Mouse (Mus musculus): ENCODE data around the gene Olfr819.
"Not testable (repeated sequence)": the region's sequence is repeated elsewhere in the genome, so short reads cannot be mapped to it uniquely, and the experiment has no call there.

Olfr819 gene

GRCm38 (mm10) chr10:129967166-129967565 lies at the start of gene Olfr819:
Gene Olfr819, minus strand, starts transcription at chr10:129967266.
- DNase-seq (ENCODE audit: low read depth) = not testable (repeated sequence)

- no peak for DNase-seq (ENCODE audit: low read depth)
These were observed 45.3 kb upstream of the Olfr819 start, which contains the start of gene Olfr820 for GRCm38 (mm10) chr10:130012321-130012720. Gene Olfr820, plus strand, starts transcription at chr10:130012621.

GRCm38 (mm10) chr10:130005366-130005765 lies 38.3 kb upstream of the Olfr819 start:
- DNase-seq (ENCODE audit: low read depth) = not testable (repeated sequence)

- not testable (repeated sequence) for DNase-seq (ENCODE audit: low read depth)
These were observed 37.0 kb upstream of the Olfr819 start for GRCm38 (mm10) chr10:130004104-130004503.

GRCm38 (mm10) chr10:129984962-129985361 lies 17.9 kb upstream of the Olfr819 start, which contains the start of gene Gm10310:
Gene Gm10310, minus strand, starts transcription at chr10:129985062.
- not testable (repeated sequence) for DNase-seq (ENCODE audit: low read depth)

- not testable (repeated sequence) for DNase-seq (ENCODE audit: low read depth)
These were observed 14.8 kb upstream of the Olfr819 start for GRCm38 (mm10) chr10:129981867-129982266.

GRCm38 (mm10) chr10:129976040-129976439 lies 9.0 kb upstream of the Olfr819 start, which contains the start of gene Olfr247:
Gene Olfr247, minus strand, starts transcription at chr10:129976140.
- not testable (repeated sequence) for DNase-seq (ENCODE audit: low read depth)

- not testable (repeated sequence) for DNase-seq (ENCODE audit: low read depth)
These were observed 5.9 kb upstream of the Olfr819 start for GRCm38 (mm10) chr10:129972994-129973393.

GRCm38 (mm10) chr10:129966232-129966631 lies 834 bp downstream of the Olfr819 start:
- DNase-seq (ENCODE audit: low read depth) = not testable (repeated sequence)

- no peak for DNase-seq (ENCODE audit: low read depth)
These were observed 18.1 kb downstream of the Olfr819 start, which contains the start of gene Olfr818 for GRCm38 (mm10) chr10:129949000-129949399. Gene Olfr818, minus strand, starts transcription at chr10:129949100.

GRCm38 (mm10) chr10:129915497-129915896 lies 51.6 kb downstream of the Olfr819 start, which contains the start of gene Olfr816:
Gene Olfr816, minus strand, starts transcription at chr10:129915597.
- DNase-seq (ENCODE audit: low read depth) = no peak
